Mouse (Mus musculus) neural tube, embryonic 13.5 days (tissue): ENCODE measurements around the gene Sfta2. TPM values are rescaled to one million over a fixed set of nuclear protein-coding genes. Genes with fewer than 3 reads are reported as not detected.
A peak's percentile ranks its signal among the peaks of the same experiment; 100 is the strongest.

Experiments
- ATAC-seq: fragments of 200-750 bp; cut with Nextera tagmentation; 2 replicates; pipeline ENCODE4 v1.8.0; 2017; ENCODE audit warnings: low read depth, mild to moderate bottlenecking, moderate TSS enrichment, moderate library complexity
- H3K27ac ChIP-seq: fragments of 300-500 bp; sonication (generic); replicated peaks from 2 replicates; pipeline ENCODE4 v1.5.1; 2015; ENCODE audit warnings: moderate library complexity, mild to moderate bottlenecking, inconsistent platforms
- H3K27me3 ChIP-seq: fragments of 300-500 bp; sonication (generic); 2 replicates; pipeline ENCODE4 v1.6.1; 2015; ENCODE audit warnings: mild to moderate bottlenecking, inconsistent platforms
- H3K36me3 ChIP-seq: fragments of 300-500 bp; sonication (generic); 2 replicates; pipeline ENCODE4 v1.6.1; 2015; ENCODE audit warnings: mild to moderate bottlenecking, inconsistent platforms
- H3K4me1 ChIP-seq: fragments of 300-500 bp; sonication (generic); replicated peaks from 2 replicates; pipeline ENCODE4 v1.6.1; 2015; ENCODE audit warnings: inconsistent platforms
- H3K4me2 ChIP-seq: fragments of 300-500 bp; sonication (generic); 2 replicates; pipeline ENCODE4 v1.6.1; 2015; ENCODE audit warnings: inconsistent platforms, mild to moderate bottlenecking, moderate library complexity
- H3K4me3 ChIP-seq: fragments of 300-500 bp; sonication (generic); 2 replicates; pipeline ENCODE4 v1.5.1; 2015; ENCODE audit warnings: mild to moderate bottlenecking, inconsistent platforms
- H3K9ac ChIP-seq: fragments of 300-500 bp; sonication (generic); 2 replicates; pipeline ENCODE4 v1.6.1; 2015; ENCODE audit warnings: moderate library complexity, mild to moderate bottlenecking, inconsistent platforms
- H3K9me3 ChIP-seq: fragments of 300-500 bp; sonication (generic); 2 replicates; pipeline ENCODE4 v1.6.1; 2016; ENCODE audit warnings: inconsistent platforms
- WGBS: fragments of 180-500 bp; shearing (Covaris S2); methylation state at CpG from one replicate; pipeline ENCODE4 v1.1.7; 2015; 5-methylcytosine and 5-hydroxymethylcytosine counted together
- polyA plus RNA-seq: library from polyadenylated mRNA; unstranded; fragments of >200 nt; fragmentation: Nextera tagmentation; extraction: Ambion mirVana; gene quantifications from 2 replicates; pipeline ENCODE4 v1.2.1, GENCODE M21; 2015

Sfta2 gene
- polyA plus RNA-seq, 1 experiment from 2014 or later, result not detected

GRCm38 (mm10) chr17:35594456-35594855, 6.9 kb upstream of the Sfta2 start:
- Histone ChIP-seq H3K9me3 (no peaks in the 10 kb centered on the region), H3K27me3 (no peaks in the 10 kb centered on the region), H3K9ac (no peak overlapping the region), H3K4me3 (no peak overlapping the region), H3K4me1 (peaks cover 6% of the 10 kb centered on the region; the same call in 1 of the 2 replicates), H3K36me3 (no peaks in the 10 kb centered on the region), H3K4me2 (no peak overlapping the region), H3K27ac (no peak overlapping the region)
- no peak for ATAC-seq
- 89% methylated on average over 7 of the region's 7 CpGs for WGBS

- no peaks in the 10 kb centered on the region for H3K9me3 ChIP-seq
- ATAC-seq, result no peak
- 95% methylated on average over 3 of the region's 3 CpGs for WGBS
These were observed 4.0 kb upstream of the Sfta2 start for GRCm38 (mm10) chr17:35597399-35597798.

GRCm38 (mm10) chr17:35601736-35602354, 496 bp downstream of the Sfta2 start:
- Histone ChIP-seq H3K27ac (no peak overlapping the region), H3K9me3 (no peaks in the 10 kb centered on the region), H3K27me3 (no peaks in the 10 kb centered on the region), H3K9ac (no peak overlapping the region), H3K4me1 (no peaks in the 10 kb centered on the region), H3K4me2 (no peak overlapping the region), H3K36me3 (no peaks in the 10 kb centered on the region), H3K4me3 (no peak overlapping the region)
- ATAC-seq, result no peak
- WGBS, result 63% methylated on average over 8 of the region's 8 CpGs

More at GRCm38 (mm10) chr17:35597399-35597798, 4.0 kb upstream of the Sfta2 start:
- Histone ChIP-seq H3K4me1 (no peaks in the 10 kb centered on the region), H3K4me2 (no peak overlapping the region), H3K36me3 (no peaks in the 10 kb centered on the region), H3K9ac (no peak overlapping the region), H3K4me3 (no peak overlapping the region), H3K27ac (no peak overlapping the region), H3K27me3 (no peaks in the 10 kb centered on the region)

GRCm38 (mm10) chr17:35617127-35617526, 15.8 kb downstream of the Sfta2 start:
- ATAC-seq, result no peak
- Histone ChIP-seq H3K27me3 (no peaks in the 10 kb centered on the region), H3K36me3 (no peaks in the 10 kb centered on the region), H3K4me2 (no peak overlapping the region), H3K27ac (no peak overlapping the region), H3K9ac (no peak overlapping the region), H3K4me1 (no peaks in the 10 kb centered on the region), H3K4me3 (no peak overlapping the region), H3K9me3 (no peaks in the 10 kb centered on the region)
- 80% methylated on average over 4 of the region's 4 CpGs for WGBS

GRCm38 (mm10) chr17:35626537-35626936, 25.2 kb downstream of the Sfta2 start, which contains the start of gene Gm9573:
Gene Gm9573, minus strand, starts transcription at chr17:35626637.
- H3K27ac ChIP-seq, result no peak within 1 kb of the TSS
- no peak within 1 kb of the TSS for H3K9ac ChIP-seq
- H3K4me1 ChIP-seq, result no peaks in the 10 kb centered on the region
- no peak within 1 kb of the TSS for H3K4me3 ChIP-seq
- no peak for ATAC-seq
- no peak within 1 kb of the TSS for H3K4me2 ChIP-seq
- no peaks in the 10 kb centered on the region for H3K27me3 ChIP-seq
- H3K36me3 ChIP-seq, result no peaks in the 10 kb centered on the region
- WGBS, result 92% methylated on average over 7 of the region's 7 CpGs
- no peaks in the 10 kb centered on the region for H3K9me3 ChIP-seq

GRCm38 (mm10) chr17:35633992-35634391, 32.6 kb downstream of the Sfta2 start:
- peak; percentile 25; the same call in 1 of the 2 replicates for ATAC-seq
- Histone ChIP-seq H3K4me2 (no peak overlapping the region), H3K4me3 (no peak overlapping the region), H3K36me3 (no peaks in the 10 kb centered on the region), H3K4me1 (peaks cover 11% of the 10 kb centered on the region), H3K9ac (no peak overlapping the region), H3K27me3 (peaks cover 12% of the 10 kb centered on the region; the same call in 1 of the 2 replicates), H3K27ac (no peak overlapping the region), H3K9me3 (no peaks in the 10 kb centered on the region)
- WGBS, result 11% methylated on average over 1 of the region's 1 CpGs

DNA sequence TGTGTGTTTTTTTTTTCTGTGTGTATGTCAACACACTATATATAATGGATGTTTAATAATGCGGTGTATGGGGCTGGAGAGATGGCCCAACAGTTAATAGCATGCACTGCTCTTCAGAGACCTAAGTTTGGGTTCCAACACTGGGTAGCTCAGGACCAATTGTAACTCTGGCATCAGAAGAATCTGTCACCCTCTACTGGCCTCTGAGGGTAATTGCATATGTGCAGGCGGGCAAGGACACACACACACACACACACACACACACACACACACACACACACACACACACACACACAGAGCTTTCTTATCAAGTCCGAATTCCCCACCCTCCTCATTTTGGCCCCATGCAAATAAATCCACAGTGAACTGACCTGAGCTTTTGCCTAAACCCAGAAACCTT, 33.9 kb downstream of the Sfta2 start:
- no peaks in the 10 kb centered on the region for H3K36me3 ChIP-seq
- ATAC-seq, result no peak
- no peak overlapping the region for H3K27ac ChIP-seq
- no peak overlapping the region for H3K9ac ChIP-seq
- no peak overlapping the region for H3K4me3 ChIP-seq
- peaks cover 12% of the 10 kb centered on the region; the same call in 1 of the 2 replicates for H3K27me3 ChIP-seq
- no peak overlapping the region for H3K4me2 ChIP-seq
- H3K9me3 ChIP-seq, result no peaks in the 10 kb centered on the region
- H3K4me1 ChIP-seq, result peaks cover 11% of the 10 kb centered on the region
- 91% methylated on average over 3 of the region's 3 CpGs for WGBS

GRCm38 (mm10) chr17:35635699-35636111, 34.4 kb downstream of the Sfta2 start:
- ATAC-seq, result peak; percentile 73
- WGBS, result 1% methylated on average over 15 of the region's 15 CpGs
- Histone ChIP-seq H3K27me3 (peaks cover 12% of the 10 kb centered on the region; the same call in 1 of the 2 replicates), H3K4me1 (peaks cover 11% of the 10 kb centered on the region), H3K4me2 (peak overlapping the region; percentile 63), H3K4me3 (peak overlapping the region; percentile 37), H3K9me3 (no peaks in the 10 kb centered on the region), H3K36me3 (no peaks in the 10 kb centered on the region), H3K9ac (peak overlapping the region; percentile 60), H3K27ac (no peak overlapping the region)

DNA sequence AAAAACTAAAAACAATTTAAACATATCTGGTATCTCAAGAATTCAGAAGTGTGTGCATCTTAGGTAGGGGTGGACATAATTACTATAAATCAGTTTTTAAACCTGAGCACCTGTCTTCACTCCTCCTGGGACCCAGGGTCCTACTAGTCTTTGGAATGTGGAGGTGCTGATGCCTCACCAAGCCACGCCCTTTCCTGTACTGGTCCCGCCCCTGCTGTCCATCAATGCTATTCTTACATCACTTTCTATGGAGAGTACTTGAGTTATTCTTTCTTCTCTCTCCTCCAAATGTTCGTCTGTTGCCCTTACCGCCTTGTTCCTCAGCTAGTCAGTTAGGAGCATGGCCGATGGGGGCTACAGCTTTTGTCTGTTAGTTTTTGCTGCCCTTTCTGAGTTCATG, 35.0 kb downstream of the Sfta2 start:
- Histone ChIP-seq H3K27ac (no peak overlapping the region), H3K9ac (no peak overlapping the region), H3K27me3 (peaks cover 12% of the 10 kb centered on the region; the same call in 1 of the 2 replicates), H3K4me2 (no peak overlapping the region), H3K9me3 (no peaks in the 10 kb centered on the region), H3K4me1 (peaks cover 11% of the 10 kb centered on the region), H3K4me3 (no peak overlapping the region), H3K36me3 (no peaks in the 10 kb centered on the region)
- ATAC-seq, result no peak
- 43% methylated on average over 5 of the region's 5 CpGs for WGBS

DNA sequence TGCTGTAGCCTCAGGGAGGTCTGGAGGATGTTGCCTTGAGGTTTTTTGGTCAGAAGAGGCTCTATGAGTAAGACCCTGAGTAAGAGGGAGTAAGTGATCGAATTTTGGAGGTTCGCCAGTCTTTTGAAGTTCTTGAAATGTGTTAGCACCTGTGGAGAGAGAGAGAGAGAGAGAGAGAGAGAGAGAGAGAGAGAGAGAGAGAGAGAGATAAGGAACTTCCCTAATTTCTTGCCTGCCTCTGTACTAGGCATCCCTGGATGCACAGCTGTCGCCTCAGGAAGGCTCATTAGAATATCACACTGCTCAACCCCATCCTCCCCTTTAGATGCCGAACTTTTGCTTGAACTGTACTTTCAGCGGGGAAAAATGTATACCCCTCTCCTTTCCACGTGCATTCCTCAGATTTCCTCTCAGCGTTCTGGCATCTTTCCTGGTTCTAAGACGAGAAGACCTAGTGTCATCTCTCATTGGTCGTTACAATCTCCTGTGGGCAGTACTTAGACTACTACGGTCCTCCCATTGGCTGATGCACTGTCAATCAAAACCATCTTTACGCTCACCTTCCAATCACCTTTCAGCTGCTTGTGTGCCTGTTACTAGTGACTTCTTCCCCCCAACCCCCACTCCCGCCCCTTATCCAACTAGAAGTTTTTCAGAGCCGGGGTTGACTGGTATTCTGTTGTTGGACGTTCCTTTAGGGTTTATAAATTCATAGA, 37.3 kb downstream of the Sfta2 start:
- Histone ChIP-seq H3K27me3 (peaks cover 12% of the 10 kb centered on the region; the same call in 1 of the 2 replicates), H3K4me1 (peaks cover 11% of the 10 kb centered on the region), H3K27ac (no peak overlapping the region), H3K9me3 (no peaks in the 10 kb centered on the region), H3K9ac (no peak overlapping the region), H3K36me3 (no peaks in the 10 kb centered on the region), H3K4me3 (no peak overlapping the region), H3K4me2 (peak overlapping the region; percentile 37)
- 32% methylated on average over 14 of the region's 14 CpGs for WGBS
- peak; percentile 78 for ATAC-seq

DNA sequence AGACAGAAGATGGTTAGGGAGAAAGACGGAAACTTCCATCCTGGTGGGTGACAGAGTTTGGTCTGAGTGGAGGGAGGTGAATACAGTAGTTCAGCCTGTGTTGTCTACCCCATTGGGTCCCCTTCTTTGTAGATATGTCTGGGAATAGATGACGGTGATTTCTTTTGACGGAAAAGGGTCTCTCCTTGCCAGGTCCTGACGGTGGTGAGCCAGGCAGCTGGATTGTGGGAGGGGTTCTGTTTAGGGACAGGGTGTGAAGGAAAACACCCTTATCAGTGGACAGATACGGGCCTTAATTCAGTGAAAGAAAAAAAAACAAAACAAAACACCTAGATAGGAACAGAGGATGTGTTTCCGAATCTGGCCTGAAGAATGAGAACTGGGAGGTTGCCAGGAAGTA, 38.0 kb downstream of the Sfta2 start:
- Histone ChIP-seq H3K9me3 (no peaks in the 10 kb centered on the region), H3K4me3 (no peak overlapping the region), H3K27me3 (peaks cover 12% of the 10 kb centered on the region; the same call in 1 of the 2 replicates), H3K4me1 (peaks cover 4% of the 10 kb centered on the region), H3K9ac (no peak overlapping the region), H3K27ac (no peak overlapping the region), H3K4me2 (peak overlapping the region; percentile 14; the same call in 1 of the 2 replicates), H3K36me3 (no peaks in the 10 kb centered on the region)
- no peak for ATAC-seq
- 90% methylated on average over 6 of the region's 6 CpGs for WGBS

- Histone ChIP-seq H3K27ac (no peak within 1 kb of the TSS), H3K36me3 (no peaks in the 10 kb centered on the region), H3K4me2 (no peak within 1 kb of the TSS), H3K4me1 (peaks cover under 1% of the 10 kb centered on the region; the same call in 1 of the 2 replicates), H3K4me3 (no peak within 1 kb of the TSS), H3K27me3 (no peaks in the 10 kb centered on the region), H3K9me3 (no peaks in the 10 kb centered on the region), H3K9ac (no peak within 1 kb of the TSS)
- 74% methylated on average over 13 of the region's 13 CpGs for WGBS
- no peak for ATAC-seq
These were observed 42.4 kb downstream of the Sfta2 start, which contains the start of gene Mucl3 for GRCm38 (mm10) chr17:35643609-35644236. Gene Mucl3, minus strand, starts transcription at chr17:35643695.
